Mouse (Mus musculus) A20 (cell line): ENCODE results near the gene 1700088E04Rik.

Experiments
- DNase-seq: peaks from one replicate; pipeline ENCODE4 v3.0.0-alpha.2; 2011; ENCODE audit warnings: low read depth, low spot score

Gene 1700088E04Rik

DNA sequence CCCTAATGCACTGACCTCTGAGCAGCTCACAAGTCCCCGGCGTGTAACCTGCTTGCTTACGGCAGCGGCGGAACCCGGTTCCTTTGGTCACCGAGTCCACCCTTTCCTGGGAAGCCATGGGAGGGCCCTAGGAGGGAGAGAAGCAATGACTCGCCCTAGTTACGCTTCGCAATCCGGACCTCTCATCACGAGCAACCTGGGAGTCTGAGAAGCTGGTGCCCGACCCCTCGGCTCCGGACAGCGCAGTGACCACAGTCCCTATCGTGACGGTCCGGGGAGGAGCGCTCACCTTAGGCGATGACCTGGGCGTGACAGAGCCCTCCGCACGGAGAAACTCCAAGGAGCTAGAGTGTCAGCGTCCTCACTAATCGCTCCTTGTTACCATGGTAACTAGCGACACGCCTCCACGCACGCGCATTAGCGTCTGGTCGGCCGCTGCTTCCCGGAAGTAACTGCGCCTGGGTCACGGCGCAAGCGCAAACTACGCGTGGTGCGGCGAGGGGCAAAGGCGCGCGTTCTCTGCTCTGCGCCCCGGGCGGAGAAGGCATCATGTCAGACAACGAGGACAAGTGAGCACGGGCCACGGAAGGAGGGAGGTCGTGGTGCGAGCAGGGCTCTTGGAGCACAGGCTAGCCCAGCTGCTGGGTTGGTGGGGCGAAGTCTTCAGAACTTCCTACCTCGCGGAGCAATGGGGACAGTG, at the start of gene 1700088E04Rik, which contains the start of gene Polr2f:
Gene 1700088E04Rik, minus strand, starts transcription at position 388 of the 700 bp plus-strand sequence.
Gene Polr2f, plus strand, starts transcription at position 144 of the 700 bp plus-strand sequence.
- DNase-seq, result peak; percentile 95

GRCm38 (mm10) chr15:79187819-79188218, 46.8 kb upstream of the 1700088E04Rik start:
- no peak for DNase-seq

DNA sequence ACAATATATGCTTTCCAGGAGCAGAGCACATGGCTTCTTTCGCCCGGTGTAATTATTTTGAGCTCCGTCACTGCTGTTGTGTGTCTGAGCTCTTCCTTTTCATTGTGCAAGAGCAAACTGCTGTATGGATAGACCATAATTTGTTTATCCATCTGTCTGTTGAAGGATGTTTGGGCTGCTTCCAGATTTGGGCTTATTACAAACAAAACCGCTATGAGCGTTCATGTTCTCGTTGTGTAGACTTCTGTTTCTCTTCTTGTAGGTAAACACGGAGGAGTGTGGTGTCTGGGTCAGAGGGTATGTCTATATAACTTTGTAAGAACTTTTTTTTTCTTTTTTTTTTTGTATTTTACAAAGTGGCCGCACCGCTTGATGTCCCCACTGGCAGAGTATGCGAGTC, 44.2 kb upstream of the 1700088E04Rik start:
- DNase-seq, result no peak

DNA sequence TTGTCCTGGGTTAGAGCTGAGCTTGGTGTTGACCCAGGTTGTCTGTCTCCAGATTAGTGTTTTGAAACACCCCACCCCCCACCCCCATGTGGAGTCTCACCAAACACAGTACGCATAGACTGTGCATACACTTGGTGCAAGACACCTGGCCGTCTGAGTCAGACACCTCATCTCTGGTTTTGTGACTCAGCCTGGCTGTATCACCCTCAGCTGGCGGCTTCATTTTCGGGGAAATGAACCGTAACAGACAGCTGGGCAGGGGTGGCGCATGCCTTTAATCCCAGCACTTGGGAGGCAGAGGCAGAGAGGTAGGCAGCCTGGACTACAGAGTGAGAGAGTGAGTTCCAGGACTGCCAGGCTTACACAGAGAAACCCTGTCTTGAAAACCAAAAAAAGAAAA, 35.9 kb upstream of the 1700088E04Rik start:
- DNase-seq, result peak; percentile 78

- DNase-seq, result no peak
These were observed 25.7 kb upstream of the 1700088E04Rik start for GRCm38 (mm10) chr15:79166712-79167111.

GRCm38 (mm10) chr15:79165140-79165539, 24.1 kb upstream of the 1700088E04Rik start, which contains the start of gene Sox10:
Gene Sox10 (minus strand): TSS chr15:79165240.
- no peak for DNase-seq

DNA sequence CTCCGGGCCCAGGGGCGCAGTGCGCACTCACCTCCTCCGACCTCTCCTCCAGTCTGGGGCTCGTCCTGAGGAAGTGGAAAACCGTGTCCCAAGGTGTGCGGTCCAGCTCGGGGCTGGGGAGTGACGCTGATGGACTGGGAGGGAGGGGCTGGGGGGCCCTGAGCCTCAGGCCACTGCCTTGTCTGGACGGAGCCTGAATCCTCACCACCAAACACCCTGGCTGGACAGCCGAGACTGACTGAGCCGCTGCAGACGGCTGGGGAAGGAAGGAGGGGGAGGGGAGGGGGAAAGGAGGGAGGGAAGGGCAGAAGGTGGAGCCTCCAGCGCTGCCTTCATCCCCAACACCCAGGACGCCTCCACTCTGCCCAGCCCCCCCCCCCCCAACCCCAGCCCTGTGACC, 23.2 kb upstream of the 1700088E04Rik start:
- DNase-seq, result no peak

GRCm38 (mm10) chr15:79162822-79163221, 21.8 kb upstream of the 1700088E04Rik start:
- no peak for DNase-seq

- no peak for DNase-seq
These were observed 21.2 kb upstream of the 1700088E04Rik start for GRCm38 (mm10) chr15:79162301-79162700.

- DNase-seq, result no peak
These were observed 14.5 kb upstream of the 1700088E04Rik start for GRCm38 (mm10) chr15:79155572-79155971.

GRCm38 (mm10) chr15:79152709-79153108, 11.7 kb upstream of the 1700088E04Rik start:
- DNase-seq, result no peak

GRCm38 (mm10) chr15:79151881-79152280, 10.8 kb upstream of the 1700088E04Rik start:
- DNase-seq, result no peak

DNA sequence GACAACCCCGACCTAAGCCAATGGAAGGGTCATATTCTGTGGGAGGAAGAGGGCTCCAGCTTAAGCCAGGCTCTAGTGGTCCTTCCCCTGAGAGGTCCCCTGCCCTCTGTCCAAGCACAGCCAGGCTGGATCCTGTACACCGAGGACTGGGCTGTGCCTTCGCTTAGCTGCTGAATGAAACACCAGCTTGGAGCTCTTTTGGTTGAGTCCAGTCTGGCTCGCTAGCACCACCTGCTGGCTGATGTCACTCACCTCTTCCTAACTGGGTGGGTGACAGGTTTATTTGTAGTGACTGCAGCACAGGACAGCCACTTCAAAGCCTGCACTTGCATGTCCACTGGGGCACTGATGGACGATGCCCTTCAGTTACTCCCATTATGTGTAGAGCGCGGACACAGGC, 7.5 kb upstream of the 1700088E04Rik start:
- peak; percentile 65 for DNase-seq

DNA sequence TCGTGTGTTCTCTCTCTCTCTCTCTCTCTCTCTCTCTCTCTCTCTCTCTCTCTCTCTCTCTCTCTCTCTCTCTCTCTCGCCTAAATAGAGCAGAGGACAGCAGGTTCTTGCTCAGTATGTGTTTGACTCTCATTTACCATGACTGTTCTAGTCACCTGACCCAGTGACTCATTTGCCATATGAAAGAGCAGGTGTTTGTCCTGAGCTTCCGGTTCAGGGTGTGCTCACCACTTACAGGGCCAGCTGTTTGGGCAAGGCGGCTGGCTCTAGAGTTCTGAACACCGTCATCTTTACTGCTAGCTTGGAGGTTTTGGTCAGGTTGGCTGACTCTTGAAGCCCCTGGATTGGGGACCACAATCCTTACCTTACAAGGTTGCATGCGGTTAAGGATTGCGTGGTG, 4.5 kb upstream of the 1700088E04Rik start:
- DNase-seq, result no peak

DNA sequence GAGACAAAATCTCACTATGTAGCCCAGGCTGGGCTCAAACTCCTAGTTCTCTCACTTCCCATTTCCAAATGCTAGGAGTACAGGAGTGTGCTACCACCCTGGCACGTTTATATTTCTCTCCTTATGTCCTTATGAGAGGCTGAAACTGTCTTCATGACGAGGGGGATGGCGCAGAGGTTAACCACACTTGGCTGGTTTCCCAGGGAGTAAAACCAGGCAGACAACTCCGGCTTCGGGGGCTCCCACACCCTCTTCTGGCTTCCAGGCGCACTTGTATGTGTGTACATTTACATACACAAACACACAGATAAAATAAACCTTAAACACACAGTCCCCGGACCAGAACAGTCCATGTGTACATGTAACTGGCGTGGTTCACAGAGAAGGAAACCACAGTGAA, 3.0 kb upstream of the 1700088E04Rik start:
- DNase-seq, result no peak

- no peak for DNase-seq
These were observed 2.3 kb upstream of the 1700088E04Rik start for GRCm38 (mm10) chr15:79143316-79143715.

- DNase-seq, result no peak
These were observed 489 bp upstream of the 1700088E04Rik start for GRCm38 (mm10) chr15:79141566-79141917.

- DNase-seq, result peak; percentile 34
These were observed 1.4 kb downstream of the 1700088E04Rik start for GRCm38 (mm10) chr15:79139640-79140039.

GRCm38 (mm10) chr15:79135783-79136575, 5.1 kb downstream of the 1700088E04Rik start:
- no peak for DNase-seq

GRCm38 (mm10) chr15:79135332-79135731, 5.7 kb downstream of the 1700088E04Rik start:
- no peak for DNase-seq

DNA sequence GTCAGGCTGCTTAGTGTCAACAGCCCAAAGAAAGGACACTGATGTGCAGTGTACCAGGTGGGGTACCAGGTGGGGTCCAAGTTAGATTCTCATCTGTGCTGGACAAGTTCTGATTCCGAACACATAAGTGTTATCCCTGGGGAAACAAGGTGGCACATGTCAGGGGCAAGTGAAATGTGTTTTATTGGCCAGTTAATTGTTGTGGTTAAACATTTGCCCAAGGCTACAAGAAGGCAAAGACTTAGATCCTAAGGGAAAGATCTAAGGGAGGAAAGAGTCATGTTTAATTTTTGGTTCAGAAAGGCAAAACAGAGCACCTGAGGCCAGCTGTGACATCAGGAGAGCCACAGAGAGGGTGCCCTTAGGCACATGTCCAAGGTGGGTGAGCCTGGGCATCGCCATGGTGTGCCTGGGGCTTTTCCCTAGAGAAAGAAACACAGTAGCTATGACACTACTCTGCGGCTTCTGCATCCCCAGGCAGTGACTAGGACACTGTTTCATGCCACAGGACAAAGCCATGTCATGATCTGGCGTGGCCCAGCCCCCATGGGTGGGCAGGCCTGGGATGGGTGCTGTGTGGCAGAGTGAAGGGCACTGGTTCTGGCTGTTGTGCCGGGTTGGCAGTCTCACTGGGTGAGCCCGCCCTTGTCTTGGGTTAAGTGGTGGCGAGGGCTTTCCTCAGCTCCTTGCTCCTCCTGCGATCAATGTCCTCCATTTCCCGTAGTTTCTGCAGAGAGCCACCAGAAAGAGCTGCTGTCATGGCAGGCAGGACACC, 6.4 kb downstream of the 1700088E04Rik start:
- no peak for DNase-seq

- DNase-seq, result no peak
These were observed 7.8 kb downstream of the 1700088E04Rik start for GRCm38 (mm10) chr15:79133191-79133661.
